Mouse (Mus musculus): ENCODE results near the gene Med12l. TPM values are rescaled to one million over a fixed set of nuclear protein-coding genes. Genes with fewer than 3 reads are reported as not detected.

Med12l gene
- polyA plus RNA-seq, 1 experiment from 2014 or later: 0.82 TPM

GRCm38 (mm10) chr3:59351768-59352167, 346.1 kb downstream of the Med12l start:
- Histone ChIP-seq H3K9me3 (replicated peaks; ENCODE audit: low read length) (no peaks in the 10 kb centered on the region), H3K27me3 (ENCODE audit: insufficient read depth, low read length) (no peaks in the 10 kb centered on the region), H3K9ac (ENCODE audit: low read depth, low read length) (no peak overlapping the region), H3K4me2 (ENCODE audit: low read length) (no peak overlapping the region), H3K4me1 (replicated peaks; ENCODE audit: insufficient read depth, low read length) (no peaks in the 10 kb centered on the region), H3K36me3 (ENCODE audit: insufficient read depth, low read length) (no peaks in the 10 kb centered on the region), H3K27ac (no peak overlapping the region), H3K4me3 (replicated peaks; ENCODE audit: low read depth, low read length) (no peak overlapping the region)
- ATAC-seq (replicated peaks; ENCODE audit: low FRiP score, low read depth): no peak
- no peak for DNase-seq (ENCODE audit: low spot score)
- TF ChIP-seq CTCF (IDR thresholded peaks at IDR 0.05; ENCODE audit: low read depth): no peak

DNA sequence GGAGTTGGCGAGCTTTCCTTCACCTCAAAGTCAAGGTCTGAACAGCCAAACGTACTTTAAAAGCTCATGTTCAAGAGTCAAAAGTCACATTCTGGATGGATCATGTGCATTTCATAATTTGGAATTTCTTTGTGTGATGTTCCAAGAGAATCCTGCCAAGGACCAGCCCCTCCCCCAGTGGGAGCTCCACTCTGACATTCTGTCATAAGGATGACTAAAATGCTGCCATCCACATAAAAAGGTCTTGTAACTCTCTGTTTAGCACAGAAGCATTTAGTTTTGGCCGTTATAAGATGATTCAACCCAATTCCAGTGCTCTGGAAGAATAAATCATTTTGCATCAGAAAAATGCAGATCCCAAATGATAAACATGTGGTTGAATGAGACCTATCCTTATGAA, 348.5 kb downstream of the Med12l start:
- H3K27me3 ChIP-seq (ENCODE audit: insufficient read depth, low read length): no peaks in the 10 kb centered on the region
- H3K9ac ChIP-seq (ENCODE audit: low read depth, low read length): no peak overlapping the region
- no peak for DNase-seq (ENCODE audit: low spot score)
- no peak for TF ChIP-seq CTCF (IDR thresholded peaks at IDR 0.05; ENCODE audit: low read depth)
- H3K9me3 ChIP-seq (replicated peaks; ENCODE audit: low read length): no peaks in the 10 kb centered on the region
- no peak overlapping the region for H3K4me3 ChIP-seq (replicated peaks; ENCODE audit: low read depth, low read length)
- H3K4me2 ChIP-seq (ENCODE audit: low read length): no peak overlapping the region
- H3K4me1 ChIP-seq (replicated peaks; ENCODE audit: insufficient read depth, low read length): no peaks in the 10 kb centered on the region
- WGBS: 67% methylated on average over 3 of the region's 3 CpGs
- ATAC-seq (replicated peaks; ENCODE audit: low FRiP score, low read depth): no peak
- no peaks in the 10 kb centered on the region for H3K36me3 ChIP-seq (ENCODE audit: insufficient read depth, low read length)
- no peak overlapping the region for H3K27ac ChIP-seq

DNA sequence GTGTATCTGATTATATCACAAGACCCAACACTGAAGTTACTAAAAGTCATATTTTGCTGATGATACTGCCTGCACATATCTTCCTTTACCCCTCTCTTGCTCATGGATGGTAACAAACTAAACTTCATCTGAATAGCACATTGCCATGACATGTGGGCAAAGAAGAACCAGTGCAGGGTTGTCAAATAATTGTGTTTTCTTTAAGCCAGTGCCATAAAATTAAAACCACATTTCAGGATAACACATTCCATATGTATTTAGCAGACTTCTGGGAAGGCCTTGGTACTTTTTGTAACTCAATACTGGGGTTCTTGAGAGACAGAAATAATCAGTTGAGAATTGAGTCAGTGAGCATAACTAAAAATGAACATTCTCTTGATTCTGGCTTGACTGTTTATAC, 354.5 kb downstream of the Med12l start:
- no peak for DNase-seq (ENCODE audit: low spot score)
- TF ChIP-seq CTCF (IDR thresholded peaks at IDR 0.05; ENCODE audit: low read depth): no peak

GRCm38 (mm10) chr3:59361895-59362294, 356.3 kb downstream of the Med12l start:
- 93% methylated on average over 1 of the region's 1 CpGs for WGBS
- H3K4me2 ChIP-seq (ENCODE audit: low read length): no peak overlapping the region

More for the DNA sequence above, 354.5 kb downstream of the Med12l start:
- Histone ChIP-seq H3K9ac (ENCODE audit: low read depth, low read length) (no peak overlapping the region), H3K4me2 (ENCODE audit: low read length) (no peak overlapping the region), H3K27ac (no peak overlapping the region), H3K4me1 (replicated peaks; ENCODE audit: insufficient read depth, low read length) (no peaks in the 10 kb centered on the region), H3K9me3 (replicated peaks; ENCODE audit: low read length) (no peaks in the 10 kb centered on the region), H3K27me3 (ENCODE audit: insufficient read depth, low read length) (no peaks in the 10 kb centered on the region), H3K36me3 (ENCODE audit: insufficient read depth, low read length) (no peaks in the 10 kb centered on the region), H3K4me3 (replicated peaks; ENCODE audit: low read depth, low read length) (no peak overlapping the region)
- ATAC-seq (replicated peaks; ENCODE audit: low FRiP score, low read depth): no peak

More at GRCm38 (mm10) chr3:59361895-59362294, 356.3 kb downstream of the Med12l start:
- Histone ChIP-seq H3K9me3 (replicated peaks; ENCODE audit: low read length) (no peaks in the 10 kb centered on the region), H3K4me3 (replicated peaks; ENCODE audit: low read depth, low read length) (no peak overlapping the region), H3K4me1 (replicated peaks; ENCODE audit: insufficient read depth, low read length) (no peaks in the 10 kb centered on the region), H3K27me3 (ENCODE audit: insufficient read depth, low read length) (no peaks in the 10 kb centered on the region), H3K9ac (ENCODE audit: low read depth, low read length) (no peak overlapping the region), H3K27ac (no peak overlapping the region), H3K36me3 (ENCODE audit: insufficient read depth, low read length) (no peaks in the 10 kb centered on the region)
- no peak for DNase-seq (ENCODE audit: low spot score)
- no peak for TF ChIP-seq CTCF (IDR thresholded peaks at IDR 0.05; ENCODE audit: low read depth)
- no peak for ATAC-seq (replicated peaks; ENCODE audit: low FRiP score, low read depth)

Other genes with a start within 250 kb of the Med12l start
- gene Mindy4b-ps, start 183.5 kb upstream of the Med12l start, polyA plus RNA-seq (2015; fragmentation: Nextera tagmentation; extraction: Ambion mirVana): not detected in 2 replicates
- 1.1 TPM in 2 replicates for gene Clrn1, start 120.5 kb upstream of the Med12l start, polyA plus RNA-seq (2015; fragmentation: Nextera tagmentation; extraction: Ambion mirVana)
- 0.20 and 0.27 TPM in 2 replicates for gene Gpr171, start 96.0 kb downstream of the Med12l start, polyA plus RNA-seq (2015; fragmentation: Nextera tagmentation; extraction: Ambion mirVana)
- gene P2ry14, start 147.8 kb downstream of the Med12l start, polyA plus RNA-seq (2015; fragmentation: Nextera tagmentation; extraction: Ambion mirVana): 8.8 and 8.9 TPM in 2 replicates
- 0.20 and 0.53 TPM in 2 replicates for gene Gpr87, start 189.3 kb downstream of the Med12l start, polyA plus RNA-seq (2015; fragmentation: Nextera tagmentation; extraction: Ambion mirVana)
- 0.86 and 0.88 TPM in 2 replicates for gene P2ry13, start 205.1 kb downstream of the Med12l start, polyA plus RNA-seq (2015; fragmentation: Nextera tagmentation; extraction: Ambion mirVana)